In the genomic region with DNA sequence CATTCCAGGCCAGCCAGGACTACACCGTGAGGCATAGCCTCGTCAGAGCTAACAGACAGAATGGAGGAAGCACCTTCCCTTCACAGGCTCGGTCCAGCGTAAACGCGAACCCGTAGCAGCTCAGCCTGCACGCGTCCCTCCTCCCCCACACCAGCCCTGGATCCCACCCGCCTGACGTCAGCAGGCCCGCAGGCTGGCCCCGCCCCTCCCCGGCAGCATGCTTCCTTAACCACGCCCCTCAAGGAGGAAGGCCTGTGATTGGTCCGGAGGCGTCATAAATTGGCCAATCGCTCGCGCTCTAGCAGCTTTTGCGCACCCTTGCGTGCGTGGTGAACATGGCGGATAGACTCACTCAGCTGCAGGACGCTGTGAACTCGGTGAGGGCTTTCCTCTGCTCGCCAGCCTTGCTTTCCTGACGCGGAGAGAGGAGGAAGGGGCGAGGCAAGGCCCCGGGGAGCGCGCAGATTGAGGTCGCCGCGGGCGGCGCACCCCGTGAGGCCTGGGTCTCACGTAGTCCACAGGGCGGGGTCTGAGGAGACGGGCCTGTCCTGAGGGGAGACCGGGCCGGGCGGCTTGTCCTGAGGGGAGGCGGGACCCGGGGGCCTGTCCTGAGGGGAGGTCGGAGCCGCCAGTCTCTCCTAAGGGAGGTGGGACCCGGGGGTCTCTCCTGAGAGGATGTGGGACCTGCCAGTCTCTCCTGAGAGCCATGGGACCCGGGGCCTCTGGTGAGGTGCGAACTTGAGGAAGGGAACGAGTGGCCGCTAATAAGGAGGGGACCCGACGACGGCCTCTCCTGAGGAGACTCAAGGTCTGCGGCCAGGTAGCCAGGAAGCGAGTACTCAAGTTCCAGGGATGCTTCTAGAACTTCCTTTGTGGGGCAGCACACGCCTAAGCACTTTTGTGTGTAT, we compare ENCODE assay signal across 8 mouse cellular contexts. TPM values are rescaled to one million over a fixed set of nuclear protein-coding genes. Genes with fewer than 3 reads are reported as not detected.
DNase-seq lines count a peak whose midpoint lies in the region; ATAC-seq lines count a peak whose summit lies in the region.

A gene (plus strand): TSS at position 272 of the 908 bp plus-strand sequence.
A gene (minus strand): TSS at position 549 of the 908 bp plus-strand sequence.

- no peaks in the 10 kb centered on the region for H3K9me3 ChIP-seq in hindbrain, embryonic 14.5 days (ENCODE audit: control insufficient read depth, low read length)

- H3K4me3 ChIP-seq in hindbrain, embryonic 14.5 days (replicated peaks; ENCODE audit: low read length) = peak within 1 kb of the TSS; percentile 60

- WGBS in hindbrain, embryonic 14.5 days = under 1% methylated on average over 60 of the region's 60 CpGs

- H3K36me3 ChIP-seq in hindbrain, embryonic 14.5 days (replicated peaks; ENCODE audit: control insufficient read depth, insufficient read depth) = no peaks in the 10 kb centered on the region

- H3K9ac ChIP-seq in hindbrain, embryonic 14.5 days = peak within 1 kb of the TSS; percentile 63

- H3K27me3 ChIP-seq in hindbrain, embryonic 14.5 days (ENCODE audit: control insufficient read depth, insufficient read depth, low read length) = no peaks in the 10 kb centered on the region

- H3K4me2 ChIP-seq in hindbrain, embryonic 14.5 days (replicated peaks) = peak within 1 kb of the TSS; percentile 76

- H3K27ac ChIP-seq in hindbrain, embryonic 14.5 days = peak within 1 kb of the TSS; percentile 66

- H3K4me1 ChIP-seq in hindbrain, embryonic 14.5 days (replicated peaks; ENCODE audit: control insufficient read depth, insufficient read depth, low read length) = peaks cover 9% of the 10 kb centered on the region

- ATAC-seq in hindbrain, embryonic 14.5 days (ENCODE audit: low FRiP score) = peak; percentile 98

- DNase-seq in R1 (ENCODE audit: low read depth, low spot score) = peak; percentile 98
- DNase-seq in cerebellum, postnatal 25 days = peak; percentile 98 to 99
- peak; percentile 87 to 96 for DNase-seq in frontal cortex, postnatal 25 days (ENCODE audit: low spot score in 2 of 2)
- peak; percentile 98 for DNase-seq in hindbrain, embryonic 14.5 days (ENCODE audit: low spot score)
- DNase-seq in layer of hippocampus, postnatal 36 days = peak; percentile 97 to 98
- DNase-seq in lung, postnatal 36 days = peak; percentile 99
- DNase-seq in retina, postnatal 1 day = peak; percentile 99
- DNase-seq in urinary bladder, adult 18-20 months (ENCODE audit: low spot score in 2 of 2) = peak; percentile 91 to 97

RNA-seq across cellular contexts. Expression of the first gene that starts in this region (rescaled TPM):
- 108 and 112 TPM in 2 replicates for polyA plus RNA-seq in hindbrain, embryonic 14.5 days (2014; fragmentation: Nextera tagmentation; extraction: Ambion mirVana)
- total RNA-seq in layer of hippocampus, postnatal 36 days (2021) = 10 to 100 TPM; 47.3 to 49.8 TPM

RNA-seq across cellular contexts. Expression of the second gene that starts in this region (rescaled TPM):
- polyA plus RNA-seq in hindbrain, embryonic 14.5 days (2014; fragmentation: Nextera tagmentation; extraction: Ambion mirVana) = 32.9 and 33.4 TPM in 2 replicates
- total RNA-seq in layer of hippocampus, postnatal 36 days (2021) = 10 to 100 TPM; 41.3 to 42.0 TPM

Comparison
In these comparisons a context has a peak if more than half of its experiments do, and no peak if none do; other contexts are left out.
1. Peak in every context shown above with its lines: DNase-seq, ATAC-seq, H3K4me3 ChIP-seq and H3K27ac ChIP-seq.